Mouse (Mus musculus): Measurements from ENCODE around the gene Dnajc11.

Gene Dnajc11

DNA sequence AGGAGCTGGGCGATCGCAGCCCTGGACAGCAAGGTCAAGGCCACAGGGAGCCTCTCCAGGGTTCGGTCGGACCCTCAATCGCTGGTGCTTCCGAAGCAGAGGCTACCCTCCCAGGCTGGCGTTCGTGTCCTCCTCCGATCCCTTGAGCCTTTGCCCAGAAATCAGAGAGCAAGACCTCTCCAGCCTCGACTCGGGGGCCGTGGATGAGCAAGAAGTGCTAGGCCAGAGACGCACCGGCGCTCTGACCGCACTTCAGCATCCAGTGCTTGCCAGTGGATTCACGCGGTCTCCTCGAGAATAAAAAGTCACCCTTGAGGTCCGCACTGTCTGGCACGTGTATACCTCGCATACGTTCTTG lies 703 bp downstream of the Dnajc11 start:
- DNase-seq = no peak

DNA sequence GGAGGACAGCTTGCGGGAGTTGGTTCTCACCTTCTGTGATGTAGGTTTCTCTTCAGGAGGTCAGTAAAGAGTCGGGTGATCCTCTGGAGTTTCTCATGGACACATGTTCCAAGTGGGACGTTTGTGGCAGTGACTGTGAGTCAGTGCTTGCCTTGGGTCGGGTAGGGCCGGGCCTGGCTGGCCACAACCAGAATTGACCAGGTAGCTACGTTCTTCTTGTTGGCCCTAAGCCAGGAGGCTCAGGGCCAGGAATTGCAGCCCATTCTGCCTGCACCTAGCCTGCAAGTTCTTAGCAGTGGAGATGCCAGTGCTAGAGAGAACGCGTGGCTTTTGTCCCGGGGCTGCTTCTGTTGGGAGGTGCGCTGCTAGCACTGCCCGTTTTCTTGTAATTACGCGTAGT lies 4.0 kb downstream of the Dnajc11 start:
- DNase-seq = no peak

DNA sequence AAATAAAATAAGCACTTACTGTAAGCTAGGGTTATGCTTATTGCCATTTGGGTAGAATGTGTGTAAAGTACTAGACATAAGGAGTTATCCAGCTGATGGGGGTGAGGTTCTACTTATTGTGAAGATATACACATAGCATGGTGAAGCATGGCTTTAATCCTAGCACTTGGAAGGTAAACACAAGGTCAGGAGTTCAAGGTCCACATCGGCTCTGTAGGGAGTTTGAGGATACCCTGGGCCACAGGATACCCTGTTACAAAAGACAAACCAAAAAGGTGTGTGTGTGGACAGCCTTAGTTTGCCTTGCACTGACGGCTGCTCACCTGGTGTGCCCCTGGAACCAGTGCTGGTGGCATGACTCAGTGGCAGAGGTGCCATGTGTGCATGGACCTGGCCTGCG lies 4.6 kb downstream of the Dnajc11 start:
- DNase-seq = no peak

DNA sequence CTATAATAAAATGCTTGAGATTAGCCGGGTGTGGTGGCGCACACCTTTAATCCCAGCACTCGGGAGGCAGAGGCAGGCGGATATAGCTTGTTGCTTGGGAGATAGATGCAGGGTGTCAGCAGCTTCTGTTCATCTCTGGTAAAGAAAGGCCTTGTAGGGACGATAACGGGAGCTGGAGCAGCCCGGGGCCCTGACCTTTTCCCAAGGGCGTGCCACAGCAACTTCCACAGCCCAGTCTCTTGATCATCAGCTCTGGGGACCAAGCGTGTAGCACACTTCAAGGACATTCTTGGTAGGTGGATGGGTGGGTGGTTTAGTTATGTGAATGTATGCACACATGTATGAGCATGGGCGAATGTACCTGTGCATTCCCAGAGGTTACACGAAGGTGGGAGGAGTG lies 12.7 kb downstream of the Dnajc11 start:
- DNase-seq = no peak

DNA sequence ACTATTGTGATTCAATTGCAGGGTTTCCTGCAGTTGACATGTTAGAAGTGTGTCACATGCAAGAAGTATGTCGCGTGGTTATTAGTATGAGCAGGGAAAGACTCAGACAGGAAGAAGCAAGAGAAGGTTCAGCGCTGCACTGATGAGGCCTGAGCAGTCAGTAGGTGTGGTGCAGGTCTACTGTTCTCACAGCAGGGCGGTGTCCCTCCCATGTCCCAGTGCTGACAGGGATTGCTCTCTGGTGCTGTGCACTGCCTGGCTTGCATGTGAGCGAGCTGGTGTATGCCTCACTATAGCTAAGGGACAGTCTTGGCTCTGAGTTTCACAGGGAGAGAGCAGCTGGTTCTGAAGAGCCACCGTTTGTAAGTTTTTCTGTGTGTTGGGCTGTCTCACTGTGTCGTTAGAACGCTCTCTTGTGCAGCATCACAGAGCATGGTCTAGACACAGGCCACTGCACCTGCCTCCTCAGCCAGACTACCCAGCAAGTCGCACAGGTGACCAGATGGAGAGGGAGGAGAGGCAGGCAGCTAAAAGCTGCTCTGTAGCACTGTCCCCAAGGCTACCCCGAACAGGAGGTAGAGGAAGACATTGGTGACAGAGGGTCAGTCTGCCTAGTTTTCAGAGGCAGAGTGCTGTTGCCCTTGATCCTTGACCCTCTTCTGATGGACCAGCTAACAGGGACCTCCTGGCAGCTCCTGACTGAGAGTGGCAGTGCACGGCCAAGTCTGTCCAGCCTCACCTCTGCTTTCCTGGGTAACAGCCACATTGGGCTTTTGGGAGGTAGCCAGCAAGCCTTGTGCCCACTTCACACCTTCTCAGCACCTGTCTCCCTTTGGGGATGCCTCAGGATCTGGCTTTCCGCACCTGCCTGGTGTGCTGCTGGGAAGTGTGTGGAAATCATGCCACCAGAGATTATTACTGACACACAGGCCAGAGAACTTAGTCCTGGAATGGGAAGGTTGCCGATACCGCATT lies 15.3 kb downstream of the Dnajc11 start:
- DNase-seq = no peak

DNA sequence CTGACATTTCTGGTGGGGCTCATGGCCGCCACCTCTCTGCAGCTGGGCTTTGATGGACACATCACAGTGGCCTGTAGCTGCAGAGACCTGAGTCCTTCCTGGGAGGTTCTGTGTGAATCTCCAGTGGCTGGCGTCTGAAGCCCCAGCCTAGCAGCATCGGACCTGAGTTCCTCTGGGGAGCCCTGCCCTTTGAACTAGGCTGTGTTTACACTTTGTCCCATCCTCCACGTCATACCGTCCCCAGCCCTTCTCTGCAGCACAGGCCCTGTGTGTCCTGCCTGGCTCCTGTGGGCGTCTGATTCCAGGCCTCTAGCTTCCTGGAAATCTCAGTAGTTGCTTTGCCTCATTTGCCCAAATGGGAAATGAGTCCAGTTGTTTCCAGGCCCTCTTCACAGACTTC lies 19.7 kb downstream of the Dnajc11 start:
- DNase-seq = no peak

DNA sequence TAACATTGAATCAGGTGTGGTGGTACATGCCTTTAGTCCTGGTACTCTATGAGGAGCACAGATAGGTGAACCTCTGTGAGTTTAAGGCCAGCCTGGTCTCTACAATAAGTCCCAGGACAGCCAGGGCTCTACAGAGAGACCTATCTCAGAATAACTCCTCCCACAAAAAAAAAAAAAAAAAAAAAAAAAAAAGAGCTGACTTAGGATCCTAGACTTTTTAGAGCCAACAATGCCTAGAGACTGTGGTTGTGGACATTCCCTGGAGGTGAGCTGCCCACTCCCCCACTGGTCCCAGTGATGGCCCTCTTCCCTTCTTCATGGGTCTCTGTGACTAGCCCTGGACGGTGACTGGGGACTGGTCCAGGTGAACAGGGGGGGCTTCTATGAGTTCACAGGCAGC lies 22.3 kb downstream of the Dnajc11 start:
- no peak for DNase-seq

DNA sequence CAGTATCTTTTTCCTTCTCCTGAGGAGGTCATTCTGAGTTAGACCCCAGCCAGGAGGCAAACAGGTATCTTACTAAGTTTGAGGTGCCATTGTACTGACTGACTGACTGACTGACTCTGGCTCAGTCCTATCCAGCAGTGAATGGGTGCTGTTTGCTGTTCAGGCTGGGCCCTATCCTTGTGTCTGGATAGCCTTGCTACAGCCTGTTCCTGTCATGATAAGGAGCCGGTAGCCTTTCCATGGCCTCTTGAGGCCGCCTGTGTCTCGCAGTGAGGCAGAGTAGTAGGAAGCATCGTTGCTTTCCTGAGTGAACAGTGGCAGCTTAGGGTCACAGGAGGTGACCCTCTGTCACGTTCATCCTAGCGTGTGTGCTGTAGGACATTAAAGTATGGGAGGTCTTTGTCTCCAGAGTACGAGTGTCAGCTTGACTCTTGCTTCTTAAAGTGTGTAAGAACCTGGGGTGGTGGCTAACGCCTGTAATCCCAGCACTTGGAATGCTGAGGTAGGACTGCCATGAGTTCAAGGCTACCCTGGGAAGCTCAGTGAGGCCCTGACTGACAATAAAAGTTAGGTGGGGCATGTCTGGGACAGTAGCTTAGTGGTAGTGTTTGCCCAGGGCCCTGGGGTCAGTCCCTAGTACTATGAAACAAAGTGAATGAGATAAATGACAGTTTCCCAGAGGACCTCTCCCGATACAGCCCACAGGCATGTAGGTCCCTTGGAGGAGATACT lies 24.3 kb downstream of the Dnajc11 start:
- no peak for DNase-seq

DNA sequence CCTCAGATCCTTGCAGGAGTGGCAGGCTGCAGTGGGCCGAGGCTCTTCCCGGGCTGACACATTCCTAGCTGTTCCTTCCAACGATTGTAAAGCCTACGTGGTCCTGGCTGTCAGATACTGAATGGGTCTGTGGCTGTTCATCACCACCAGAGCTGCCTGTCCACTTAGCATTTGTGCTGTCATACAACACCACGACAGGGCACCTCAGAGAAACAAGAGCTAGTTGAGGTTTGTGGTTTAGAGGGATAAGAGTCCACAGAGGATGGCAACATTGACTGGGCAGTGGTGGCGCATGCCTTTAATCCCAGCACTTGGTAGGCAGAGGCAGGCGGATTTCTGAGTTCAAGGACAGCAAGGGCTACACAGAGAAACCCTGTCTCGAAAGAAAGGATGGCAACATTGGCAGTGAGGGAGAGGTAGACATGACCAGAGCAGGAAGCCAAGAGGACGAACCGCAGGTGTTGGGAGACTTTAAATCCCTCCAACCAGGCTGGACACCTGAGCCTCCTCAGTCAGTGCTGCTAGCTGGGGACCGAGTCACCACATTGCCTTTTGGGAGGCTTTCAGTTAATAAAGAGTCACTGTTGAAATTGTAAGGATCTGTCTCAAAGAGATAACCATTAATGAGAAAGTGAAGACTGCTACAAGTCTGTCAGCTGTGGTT lies 26.5 kb downstream of the Dnajc11 start:
- DNase-seq = no peak

DNA sequence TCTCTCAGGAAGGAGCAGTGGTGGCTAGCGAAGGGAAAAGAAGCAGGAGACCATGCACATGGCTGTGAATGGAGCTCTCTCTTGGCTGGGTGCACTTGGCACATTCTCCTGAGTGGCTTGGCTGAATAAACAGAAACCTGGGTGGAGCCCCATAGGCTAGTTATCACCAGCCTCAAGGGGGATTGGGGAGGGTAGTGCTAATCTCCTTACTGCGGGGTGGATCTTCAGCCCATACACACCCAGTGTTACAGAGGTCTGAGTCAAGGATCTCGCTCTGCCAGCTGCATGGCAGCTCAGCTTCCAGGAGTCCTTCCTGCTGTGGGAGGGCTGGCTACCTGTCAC lies 27.0 kb downstream of the Dnajc11 start:
- no peak for DNase-seq

DNA sequence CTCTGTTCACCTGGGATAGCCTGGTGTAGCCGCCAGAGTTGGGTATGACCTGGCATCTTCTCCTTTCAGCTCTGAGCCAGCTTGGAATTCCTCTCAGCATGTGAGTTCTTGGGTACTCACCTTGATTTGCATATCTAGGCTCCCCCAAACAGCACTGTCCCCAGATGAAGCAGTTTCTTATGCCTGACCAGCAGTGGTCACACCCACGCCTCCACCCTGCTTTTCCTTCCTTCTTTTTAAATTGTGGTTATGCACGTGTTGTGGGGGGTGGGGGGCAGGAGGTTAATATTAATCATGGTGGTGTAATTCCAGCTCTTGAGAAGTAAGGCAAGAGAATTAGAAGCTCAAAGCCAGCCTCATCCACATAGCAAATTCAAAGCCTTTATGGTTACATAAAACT lies 29.3 kb downstream of the Dnajc11 start:
- DNase-seq = no peak

DNA sequence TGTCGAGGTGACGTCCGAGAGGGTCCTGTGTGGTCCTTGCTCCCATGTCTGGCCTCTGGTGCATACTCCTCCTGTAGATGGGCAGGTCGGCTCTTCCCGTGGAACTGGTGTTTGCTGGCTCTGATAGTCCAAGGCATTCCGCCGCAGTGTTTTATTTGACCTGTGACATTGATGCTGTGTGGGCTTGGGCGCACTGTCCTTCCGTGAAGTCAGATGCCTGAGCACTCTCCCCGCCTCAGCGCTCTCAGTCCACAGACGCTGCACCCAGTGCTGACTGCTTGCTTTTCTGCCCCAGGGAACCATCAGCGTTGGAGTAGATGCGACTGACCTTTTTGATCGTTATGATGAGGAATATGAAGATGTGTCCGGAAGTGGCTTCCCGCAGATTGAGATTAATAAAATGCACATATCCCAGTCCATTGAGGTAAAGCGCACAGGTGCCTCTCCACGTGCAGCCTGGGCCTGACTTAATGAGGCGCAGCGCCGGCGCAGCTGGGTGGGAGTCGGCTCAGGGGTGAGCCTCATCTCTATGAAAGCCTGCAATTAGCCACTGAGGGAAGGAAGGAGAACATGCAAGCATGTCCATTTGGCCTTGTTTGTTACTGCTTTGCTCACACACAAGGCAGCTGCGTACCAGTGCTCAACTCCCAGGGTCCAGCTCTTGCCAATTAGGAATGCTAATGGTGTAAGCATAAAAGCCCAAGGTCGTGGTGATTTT lies 34.9 kb downstream of the Dnajc11 start:
- DNase-seq = no peak

DNA sequence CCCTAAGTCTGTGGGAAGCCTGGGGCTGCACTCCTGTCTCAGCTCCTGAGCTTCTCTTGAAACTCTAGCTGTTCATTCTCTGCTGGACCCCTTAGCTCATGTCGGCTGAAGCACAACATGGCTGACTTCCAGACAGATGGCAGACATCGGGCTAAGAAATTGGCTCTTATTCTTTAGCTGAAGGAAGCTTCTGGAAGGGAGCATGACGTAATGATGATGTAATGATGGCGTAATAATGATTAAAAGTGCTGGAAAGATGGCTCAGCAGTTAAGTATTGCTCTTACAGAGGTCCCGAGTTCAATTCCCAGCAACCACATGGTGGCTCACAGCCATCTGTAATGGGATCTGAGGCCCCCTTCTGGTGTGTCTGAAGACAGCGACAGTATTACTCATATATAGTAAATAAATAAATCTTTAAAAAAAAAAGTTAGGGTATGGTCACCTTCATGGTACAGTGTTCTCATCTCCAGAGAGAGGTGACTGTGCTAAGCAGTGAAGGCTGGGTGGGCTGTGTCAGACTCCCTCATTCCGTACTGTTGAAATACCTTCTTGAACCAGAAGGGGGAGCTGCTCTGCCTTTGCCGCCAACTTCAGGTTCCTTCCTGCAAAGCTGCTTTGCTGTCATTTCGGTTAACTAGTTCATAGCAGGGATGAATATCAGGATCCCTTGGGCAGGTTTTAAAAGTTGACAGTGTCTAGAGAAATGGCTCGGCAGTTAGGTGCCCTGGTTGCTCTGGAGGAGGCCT lies 38.9 kb downstream of the Dnajc11 start:
- no peak for DNase-seq

DNA sequence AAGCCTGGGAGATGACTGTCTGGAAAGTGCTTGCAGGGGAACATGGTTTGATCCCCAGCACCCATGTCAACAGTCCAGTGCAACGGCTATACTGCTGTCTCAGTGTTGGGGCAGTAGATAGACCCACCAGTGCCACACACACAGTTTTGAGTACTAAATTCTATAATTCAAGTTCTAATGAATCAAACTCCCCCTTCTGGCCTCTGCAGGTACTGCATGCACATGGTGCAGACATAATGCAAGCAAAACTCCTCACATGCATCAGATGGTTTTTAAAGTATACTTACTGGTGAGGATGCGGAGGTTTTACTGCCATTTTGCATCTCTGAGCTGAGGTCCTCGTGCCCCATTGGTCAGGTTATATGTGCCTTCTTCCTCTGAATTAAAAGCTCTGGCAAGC lies 42.0 kb downstream of the Dnajc11 start:
- DNase-seq = no peak

DNA sequence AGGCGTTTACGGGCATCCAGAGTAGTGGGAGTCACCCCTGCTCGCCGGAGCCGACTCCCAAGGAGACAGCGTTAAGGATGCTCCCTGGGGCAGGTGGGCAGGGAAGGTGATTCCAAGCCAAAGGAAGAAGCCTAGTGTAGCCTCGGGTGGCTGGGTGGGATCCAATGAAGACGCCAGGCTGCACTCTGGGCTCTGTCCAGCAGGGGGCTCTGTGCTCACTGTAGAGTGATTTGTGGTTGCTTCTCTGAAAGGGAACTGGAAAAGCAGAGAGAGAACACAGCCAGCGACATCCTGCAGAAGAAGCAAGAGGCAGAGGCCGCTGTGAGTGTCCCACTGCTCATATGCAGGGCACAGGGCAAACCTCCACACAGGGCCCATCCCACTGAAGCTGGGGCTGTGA lies 44.3 kb downstream of the Dnajc11 start:
- DNase-seq = peak; percentile 82

DNA sequence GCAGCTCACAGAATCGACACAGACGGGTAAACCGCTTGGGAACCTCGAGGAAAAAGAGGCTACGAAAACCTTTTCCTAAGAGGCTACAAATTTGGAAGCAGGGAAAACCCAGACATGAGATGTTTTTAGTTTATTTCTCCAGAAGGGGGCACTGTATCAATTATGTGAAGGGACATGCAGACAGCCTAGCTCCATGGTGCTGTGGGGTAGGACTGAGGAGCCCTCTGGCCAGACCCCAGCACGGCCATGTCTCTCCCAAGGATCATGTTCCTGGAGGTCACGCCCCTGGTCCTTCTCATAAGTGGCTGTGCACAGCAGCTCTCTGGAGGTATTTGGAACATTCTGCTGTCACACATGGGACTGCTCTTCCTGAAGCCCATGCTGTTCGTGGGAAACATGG lies 47.2 kb downstream of the Dnajc11 start:
- no peak for DNase-seq

DNA sequence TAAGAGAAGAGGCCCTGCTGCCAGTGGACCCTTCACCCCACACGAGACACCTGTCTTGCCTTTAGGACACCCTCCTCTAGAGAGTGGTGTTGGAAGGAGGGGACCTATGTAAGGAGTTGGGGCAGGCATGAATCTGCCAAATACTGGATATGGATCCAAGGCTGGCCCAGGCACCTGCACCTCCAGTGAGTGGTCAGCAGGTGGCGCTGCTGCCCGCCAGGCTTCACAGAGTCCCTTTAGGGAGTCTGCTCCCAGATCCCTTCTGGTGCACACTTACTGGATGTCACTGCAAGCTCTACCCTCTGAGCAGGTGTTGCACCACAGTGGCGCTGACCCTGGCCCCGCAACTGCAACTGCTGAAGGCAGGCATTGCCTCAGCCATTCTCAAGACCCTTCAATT lies 47.9 kb downstream of the Dnajc11 start:
- peak; percentile 77 for DNase-seq

DNA sequence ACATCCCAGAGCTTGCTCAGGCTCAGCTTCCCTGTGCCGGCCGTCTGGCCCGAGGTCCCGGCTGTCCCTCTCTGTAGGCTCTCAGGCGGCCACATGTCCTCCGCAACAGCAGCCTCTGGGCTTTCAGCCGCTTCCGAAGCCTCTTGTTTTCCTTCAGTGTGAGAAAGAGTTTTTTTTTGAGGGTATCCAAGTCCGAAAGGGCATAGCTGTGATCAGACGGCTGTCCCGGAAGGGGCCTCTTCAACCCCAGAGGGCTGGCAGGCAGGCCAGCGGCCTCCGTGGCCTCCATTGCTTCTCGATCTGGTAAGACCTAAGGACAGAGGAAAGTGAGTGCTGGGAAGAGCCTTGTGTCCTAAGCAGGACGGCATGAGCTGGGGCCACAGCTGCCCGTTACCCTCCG lies 49.6 kb downstream of the Dnajc11 start:
- DNase-seq = no peak

DNA sequence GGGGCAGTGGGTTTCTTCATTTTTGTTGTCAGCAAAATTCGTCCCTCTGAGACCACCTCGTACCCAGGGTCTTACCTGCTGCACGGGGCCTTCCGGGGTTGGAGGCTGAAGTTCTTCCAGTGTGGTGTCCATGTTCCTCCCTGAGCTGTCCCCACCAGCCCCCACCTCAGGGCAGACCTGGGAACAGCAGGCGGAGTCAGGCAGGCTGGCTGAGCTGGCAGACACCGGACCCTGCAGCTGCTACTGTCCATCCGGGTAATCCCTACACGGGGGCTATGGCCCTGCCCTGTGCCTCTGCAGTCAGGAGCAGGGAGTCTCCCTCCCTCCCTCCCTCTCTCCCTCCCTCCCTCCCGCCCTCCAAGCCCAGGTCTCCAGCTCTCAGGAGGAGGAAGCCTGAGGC lies 50.1 kb downstream of the Dnajc11 start:
- no peak for DNase-seq

DNA sequence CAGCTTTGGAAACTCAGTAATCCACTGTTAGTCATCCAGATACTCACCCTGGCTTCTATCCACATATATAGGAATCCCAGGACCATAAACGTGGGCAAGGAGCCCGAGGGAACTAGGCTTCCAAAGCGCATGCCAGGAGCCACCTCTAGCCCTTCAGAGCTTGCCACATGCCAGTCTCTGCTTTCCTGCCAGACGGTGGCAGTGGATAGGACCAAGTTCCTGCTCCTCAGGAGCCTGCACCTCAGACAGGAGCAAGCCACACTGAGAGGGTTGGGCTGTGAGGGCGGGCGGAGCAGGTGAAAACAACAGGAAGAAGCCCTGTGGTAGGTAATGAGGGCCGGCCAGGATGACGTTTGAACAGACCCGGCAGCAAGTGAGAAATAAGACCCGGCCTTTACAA lies 52.4 kb downstream of the Dnajc11 start:
- DNase-seq = no peak

DNA sequence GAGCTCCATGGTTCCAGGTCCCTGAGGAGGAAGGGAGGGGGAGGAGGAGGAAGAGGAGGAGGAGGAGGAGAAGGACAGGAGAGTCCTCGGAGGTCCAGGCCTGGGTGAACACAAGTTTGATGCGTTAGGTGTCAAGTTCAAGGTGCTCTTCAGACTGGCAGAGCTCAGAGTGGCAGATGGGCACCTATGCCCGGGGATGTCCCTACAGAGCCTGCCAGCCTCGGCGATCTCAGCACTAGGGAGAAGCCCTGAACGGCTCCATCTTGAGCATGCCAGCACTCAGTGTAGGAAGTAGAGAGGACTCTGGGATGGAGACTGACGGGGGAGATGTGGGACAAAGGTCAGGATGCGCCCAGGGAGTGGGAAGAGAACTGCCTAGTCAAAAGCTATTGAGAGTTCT lies 53.2 kb downstream of the Dnajc11 start:
- DNase-seq = no peak

DNA sequence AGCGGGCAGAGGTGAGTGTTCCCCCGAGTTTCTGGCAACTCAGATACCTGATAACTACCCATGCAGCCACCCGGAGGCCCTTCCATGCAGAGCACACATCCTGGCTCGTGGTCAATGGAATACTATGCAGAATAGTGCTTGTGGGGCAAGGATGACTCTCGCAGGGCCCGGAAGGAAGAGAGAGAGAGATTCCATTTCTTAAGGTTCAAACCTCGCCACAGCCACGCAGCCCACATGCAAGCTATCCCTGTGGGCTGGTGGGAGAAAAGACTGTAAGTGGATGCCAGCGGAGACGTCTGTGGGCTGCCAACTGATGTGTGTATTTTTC lies 54.5 kb downstream of the Dnajc11 start:
- no peak for DNase-seq
